Mouse (Mus musculus) adrenal gland, adult 8-10 months (tissue): Measurements from ENCODE around the gene Rps27l. TPM values are rescaled to one million over a fixed set of nuclear protein-coding genes. Genes with fewer than 3 reads are reported as not detected.

Experiments used
- DNase-seq: peaks from one replicate; pipeline ENCODE4 v3.0.0; 2022
- total RNA-seq, 4 experiments: library from RNA; stranded (reverse); gene quantifications; 2 replicates each; pipeline ENCODE4 v1.2.4; 2022

The Rps27l gene
- total RNA-seq, 4 experiments from 2014 or later, result 240 to 306 (median 275) TPM

DNA sequence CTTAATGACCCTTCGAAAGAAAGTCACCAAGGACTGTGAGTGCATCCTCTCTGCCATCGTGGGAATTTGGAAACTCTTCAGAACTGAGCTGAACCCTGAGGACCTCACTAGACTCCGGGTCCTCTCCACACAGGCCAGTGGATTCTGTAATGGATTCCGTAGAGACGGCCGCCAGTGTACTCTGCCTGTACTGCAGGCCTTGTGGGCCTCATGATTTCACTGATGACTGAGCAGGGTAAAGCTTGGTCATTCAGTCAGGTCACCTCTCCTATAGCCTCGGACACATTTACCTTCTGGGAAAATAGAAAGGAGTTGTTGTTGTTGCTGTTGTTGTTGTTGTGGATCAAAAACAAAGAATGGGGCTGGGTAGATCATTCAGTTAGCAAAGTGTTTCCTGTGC is 36.2 kb downstream of the Rps27l start:
- no peak for DNase-seq

GRCm38 (mm10) chr9:66985377-66985776 is 39.5 kb downstream of the Rps27l start:
- DNase-seq, result no peak

- DNase-seq, result no peak
Measured at GRCm38 (mm10) chr9:66988198-66988887, 42.5 kb downstream of the Rps27l start.

GRCm38 (mm10) chr9:66988888-66989414 is 43.1 kb downstream of the Rps27l start:
- DNase-seq, result no peak

DNA sequence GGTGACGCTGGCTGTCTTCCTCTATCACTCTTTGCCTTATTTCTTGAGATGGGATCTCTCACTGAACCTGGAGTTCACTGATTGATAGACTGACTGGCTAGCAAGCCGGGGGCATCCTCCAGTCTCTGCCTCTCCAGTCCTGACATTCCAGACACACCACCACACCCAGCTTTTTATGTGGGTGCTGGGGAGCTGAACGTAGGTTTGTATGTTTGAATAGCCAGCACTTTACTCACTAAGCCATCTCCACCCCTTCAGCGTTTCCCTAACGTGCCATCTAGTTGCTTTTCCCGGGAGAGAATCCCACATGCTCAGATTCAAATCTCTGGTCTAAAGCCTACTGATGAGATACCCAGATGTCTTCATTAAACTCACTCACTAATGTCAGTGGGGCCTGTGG is 43.7 kb downstream of the Rps27l start:
- no peak for DNase-seq

- no peak for DNase-seq
Measured at GRCm38 (mm10) chr9:66990046-66990445, 44.2 kb downstream of the Rps27l start.

DNA sequence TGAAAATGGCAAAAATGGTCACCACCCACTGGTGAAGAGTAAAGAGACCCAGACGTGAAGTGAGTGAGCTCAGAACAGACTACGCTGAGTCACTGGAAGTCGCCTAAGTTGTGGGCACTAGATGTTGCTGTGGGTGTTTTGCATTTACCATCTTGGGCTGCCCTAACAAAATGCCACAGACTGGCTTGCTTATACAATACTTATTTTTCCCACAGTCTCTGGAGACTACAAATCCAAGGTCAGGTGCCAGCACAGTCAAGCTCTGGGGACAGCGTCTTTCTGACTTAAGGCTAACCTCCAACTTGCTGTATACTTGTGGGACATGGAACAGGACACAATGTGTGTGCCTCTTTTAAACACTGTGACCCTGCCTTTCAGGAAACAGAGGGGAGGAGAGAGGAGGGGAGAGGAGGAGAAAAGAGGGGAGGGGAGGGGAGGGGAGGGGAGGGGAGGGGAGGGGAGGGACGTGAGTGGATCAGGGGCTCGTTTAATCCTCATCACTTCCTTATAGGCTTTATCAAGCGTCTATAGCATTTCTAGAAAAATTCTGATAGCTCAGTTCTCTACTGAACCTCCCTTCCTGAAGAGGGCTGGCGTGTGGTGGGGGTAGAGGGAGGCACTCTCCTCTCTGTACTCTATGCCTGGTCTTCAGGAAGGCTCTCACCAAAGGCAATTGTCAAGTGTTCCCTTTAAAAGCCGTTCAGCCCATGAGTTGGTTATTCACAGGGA is 45.3 kb downstream of the Rps27l start:
- DNase-seq, result no peak

GRCm38 (mm10) chr9:66991750-66992410 is 46.0 kb downstream of the Rps27l start:
- DNase-seq, result no peak

Other genes with a start within 250 kb of the Rps27l start
- gene Car12, start 232.4 kb upstream of the Rps27l start, total RNA-seq, result 1 to 10 TPM in 1 of 4 experiments, under 1 TPM in 3; 0.31 to 1.5 (median 0.65) TPM
- gene Aph1b, start 150.6 kb upstream of the Rps27l start, total RNA-seq, result 1 to 10 TPM; 7.3 to 9.7 (median 8.5) TPM
- under 1 TPM; 0.20 to 0.62 (median 0.36) TPM for gene Gm10647, start 149.0 kb upstream of the Rps27l start, total RNA-seq
- gene Aph1c, start 111.4 kb upstream of the Rps27l start, total RNA-seq, result 10 to 100 TPM in 1 of 4 experiments, 1 to 10 TPM in 3; 7.1 to 10.7 (median 8.0) TPM
- 10 to 100 TPM; 15.3 to 30.9 (median 23.9) TPM for gene Rab8b, start 26.4 kb upstream of the Rps27l start, total RNA-seq
- 10 to 100 TPM; 15.8 to 19.2 (median 17.8) TPM for gene Lactb, start 29.4 kb downstream of the Rps27l start, total RNA-seq
- gene Tpm1, start 103.3 kb downstream of the Rps27l start, total RNA-seq, result 100 to 1,000 TPM; 153 to 277 (median 212) TPM